Mouse (Mus musculus) heart, adult 10 weeks (tissue): ENCODE measurements around the gene Gm3573. TPM values are rescaled to one million over a fixed set of nuclear protein-coding genes. Genes with fewer than 3 reads are reported as not detected.

ENCODE experiments used
- polyA plus RNA-seq: library from polyadenylated mRNA; stranded (reverse); fragments of 350-450 nt; fragmentation: Illumina TruSeq; extraction: RNeasy Lipid Tissue Mini Kit (QIAGEN cat#74804); gene quantifications from one replicate; pipeline ENCODE4 v1.2.3, GENCODE M21; 2014; ENCODE audit warnings: low read depth, low replicate concordance

The Gm3573 gene
- not detected for polyA plus RNA-seq

DNA sequence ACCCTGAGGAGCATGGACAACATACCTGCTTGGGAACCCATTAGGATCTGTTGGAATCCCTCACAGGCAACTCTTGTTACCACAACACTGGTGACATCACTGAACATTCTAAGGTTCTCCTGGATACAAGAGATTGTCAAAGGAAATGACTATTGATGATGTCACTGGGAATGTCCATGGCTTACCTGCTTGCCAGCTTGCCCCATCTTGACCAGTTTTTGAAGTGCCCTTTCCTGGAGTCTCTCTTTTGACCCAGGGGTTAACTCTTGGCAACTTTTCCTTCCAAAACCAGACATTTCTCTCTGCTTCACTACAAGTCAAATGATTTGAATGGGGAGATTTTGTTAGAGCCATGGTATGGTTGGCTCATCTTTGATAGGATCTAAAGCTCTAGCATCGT, at the start of gene Gm3573:
Gm3573 (minus strand) TSS at position 101 of the 400 bp plus-strand sequence.

GRCm38 (mm10) chr14:42162522-42162921, 28.1 kb downstream of the Gm3573 start, which contains the start of gene Gm17027:
Gene Gm17027 (minus strand): TSS chr14:42162622.

Other genes with a start within 250 kb of the Gm3573 start
- gene 1700024B05Rik, start 246.8 kb downstream of the Gm3573 start, polyA plus RNA-seq: not detected
- gene Gm6401, start 222.9 kb downstream of the Gm3573 start, polyA plus RNA-seq: not detected
- not detected for gene Gm3543, start 207.5 kb downstream of the Gm3573 start, polyA plus RNA-seq
- gene Gm7951, start 73.4 kb downstream of the Gm3573 start, polyA plus RNA-seq: not detected
- gene Gm17027, start 28.2 kb downstream of the Gm3573 start, polyA plus RNA-seq: not detected
- gene Gm17026, start 69.3 kb upstream of the Gm3573 start, polyA plus RNA-seq: not detected
- not detected for gene Gm9611, start 106.6 kb upstream of the Gm3573 start, polyA plus RNA-seq
- gene Gm7995, start 119.4 kb upstream of the Gm3573 start, polyA plus RNA-seq: not detected
- not detected for gene Gm8005, start 248.9 kb upstream of the Gm3573 start, polyA plus RNA-seq